Mouse (Mus musculus): ENCODE results near the gene Fscn1. TPM values are rescaled to one million over a fixed set of nuclear protein-coding genes. Genes with fewer than 3 reads are reported as not detected.

Gene Fscn1
- polyA plus RNA-seq, 1 experiment: 634 TPM

- no peak for TF ChIP-seq CTCF (IDR thresholded peaks at IDR 0.05; ENCODE audit: borderline replicate concordance, extremely low read depth, insufficient read depth, insufficient read length)
- no peak for TF ChIP-seq POLR2A (IDR thresholded peaks at IDR 0.05; ENCODE audit: borderline replicate concordance, extremely low read depth, insufficient read depth, insufficient read length, poor library complexity, severe bottlenecking)
- no peak for DNase-seq (ENCODE audit: low read depth)
These were observed 57.3 kb downstream of the Fscn1 start for GRCm38 (mm10) chr5:143017401-143017800.

Other genes with a start within 250 kb of the Fscn1 start
- gene Tnrc18, start 142.7 kb upstream of the Fscn1 start, polyA plus RNA-seq (2012; rRNA removed): 66.0 and 101 TPM in 2 replicates
- 28.5 and 34.8 TPM in 2 replicates for gene Fbxl18, start 64.9 kb upstream of the Fscn1 start, polyA plus RNA-seq (2012; rRNA removed)
- 3,867 and 5,124 TPM in 2 replicates for gene Actb, start 53.6 kb upstream of the Fscn1 start, polyA plus RNA-seq (2012; rRNA removed)
- gene Rnf216, start 152.7 kb downstream of the Fscn1 start, polyA plus RNA-seq (2012; rRNA removed): 32.9 and 33.2 TPM in 2 replicates
- not detected in 2 replicates for gene Olfr718-ps1, start 187.2 kb downstream of the Fscn1 start, polyA plus RNA-seq (2012; rRNA removed)
- 15.2 and 17.3 TPM in 2 replicates for gene Rbak, start 220.4 kb downstream of the Fscn1 start, polyA plus RNA-seq (2012; rRNA removed)
- gene Spdye4b, start 220.7 kb downstream of the Fscn1 start, polyA plus RNA-seq (2012; rRNA removed): not detected in 2 replicates